Mouse (Mus musculus): ENCODE results near the gene Olfr559. TPM values are rescaled to one million over a fixed set of nuclear protein-coding genes. Genes with fewer than 3 reads are reported as not detected.

The Olfr559 gene
- polyA plus RNA-seq, 1 experiment, result not detected

- 76% methylated on average over 5 of the region's 5 CpGs for WGBS
- Histone ChIP-seq H3K4me3 (ENCODE audit: insufficient read depth, low read depth, low read length) (no peak within 1 kb of the TSS), H3K27ac (ENCODE audit: insufficient read depth, low read depth, low read length) (no peak within 1 kb of the TSS), H3K4me1 (ENCODE audit: control insufficient read depth, insufficient read depth, low read length) (no peaks in the 10 kb centered on the region)
- TF ChIP-seq POLR2A (IDR thresholded peaks at IDR 0.05; ENCODE audit: insufficient read depth, low read depth, low read length) (no peak), CTCF (IDR thresholded peaks at IDR 0.05; ENCODE audit: insufficient read depth, low read depth, low read length) (no peak)
Observed at GRCm38 (mm10) chr7:102695358-102696125, 31.7 kb downstream of the Olfr559 start, which contains the start of gene Olfr557. Gene Olfr557, plus strand, starts transcription at chr7:102695910.

- TF ChIP-seq POLR2A (IDR thresholded peaks at IDR 0.05; ENCODE audit: insufficient read depth, low read depth, low read length) (peak; percentile 49; the same call in 1 of the 2 replicates), CTCF (IDR thresholded peaks at IDR 0.05; ENCODE audit: insufficient read depth, low read depth, low read length) (no peak)
Observed at GRCm38 (mm10) chr7:102686944-102687501, 40.3 kb downstream of the Olfr559 start, which contains the start of gene Trim68. Gene Trim68, minus strand, starts transcription at chr7:102687327.

GRCm38 (mm10) chr7:102681916-102682315 is 45.4 kb downstream of the Olfr559 start:
- TF ChIP-seq CTCF (IDR thresholded peaks at IDR 0.05; ENCODE audit: insufficient read depth, low read depth, low read length) (no peak), POLR2A (IDR thresholded peaks at IDR 0.05; ENCODE audit: insufficient read depth, low read depth, low read length) (no peak)
- whole genome bisulfite sequencing, result 90% methylated on average over 1 of the region's 1 CpGs
- Histone ChIP-seq H3K4me1 (ENCODE audit: control insufficient read depth, insufficient read depth, low read length) (no peaks in the 10 kb centered on the region), H3K27ac (ENCODE audit: insufficient read depth, low read depth, low read length) (no peak overlapping the region), H3K4me3 (ENCODE audit: insufficient read depth, low read depth, low read length) (no peak overlapping the region)

More at GRCm38 (mm10) chr7:102686944-102687501, 40.3 kb downstream of the Olfr559 start, which contains the start of gene Trim68:
- H3K27ac ChIP-seq (ENCODE audit: insufficient read depth, low read depth, low read length), result peak within 1 kb of the TSS; percentile 22
- under 1% methylated on average over 40 of the region's 40 CpGs for WGBS
- peak within 1 kb of the TSS; percentile 63 for H3K4me3 ChIP-seq (ENCODE audit: insufficient read depth, low read depth, low read length)
- H3K4me1 ChIP-seq (ENCODE audit: control insufficient read depth, insufficient read depth, low read length), result no peaks in the 10 kb centered on the region

- no peak overlapping the region for H3K4me3 ChIP-seq (ENCODE audit: insufficient read depth, low read depth, low read length)
- TF ChIP-seq POLR2A (IDR thresholded peaks at IDR 0.05; ENCODE audit: insufficient read depth, low read depth, low read length) (no peak), CTCF (IDR thresholded peaks at IDR 0.05; ENCODE audit: insufficient read depth, low read depth, low read length) (no peak)
- WGBS, result 92% methylated on average over 2 of the region's 2 CpGs
- no peak overlapping the region for H3K27ac ChIP-seq (ENCODE audit: insufficient read depth, low read depth, low read length)
- H3K4me1 ChIP-seq (ENCODE audit: control insufficient read depth, insufficient read depth, low read length), result no peaks in the 10 kb centered on the region
Observed at GRCm38 (mm10) chr7:102676225-102676624, 51.1 kb downstream of the Olfr559 start.

Other genes with a start within 250 kb of the Olfr559 start
- not detected in 2 replicates for gene Olfr543, start 245.8 kb downstream of the Olfr559 start, polyA plus RNA-seq (2012; ENCODE audit: insufficient read depth, insufficient read length, low replicate concordance, missing spikeins)
- not detected in 2 replicates for gene Olfr544, start 239.2 kb downstream of the Olfr559 start, polyA plus RNA-seq (2012; ENCODE audit: insufficient read depth, insufficient read length, low replicate concordance, missing spikeins)
- not detected in 2 replicates for gene Olfr545, start 227.9 kb downstream of the Olfr559 start, polyA plus RNA-seq (2012; ENCODE audit: insufficient read depth, insufficient read length, low replicate concordance, missing spikeins)
- gene Olfr547, start 192.7 kb downstream of the Olfr559 start, polyA plus RNA-seq (2012; ENCODE audit: insufficient read depth, insufficient read length, low replicate concordance, missing spikeins), result not detected in 2 replicates
- not detected in 2 replicates for gene Olfr548-ps1, start 186.6 kb downstream of the Olfr559 start, polyA plus RNA-seq (2012; ENCODE audit: insufficient read depth, insufficient read length, low replicate concordance, missing spikeins)
- not detected in 2 replicates for gene Olfr549, start 177.6 kb downstream of the Olfr559 start, polyA plus RNA-seq (2012; ENCODE audit: insufficient read depth, insufficient read length, low replicate concordance, missing spikeins)
- gene Trim21, start 162.0 kb downstream of the Olfr559 start, polyA plus RNA-seq (2012; ENCODE audit: insufficient read depth, insufficient read length, low replicate concordance, missing spikeins), result not detected in 2 replicates
- gene Olfr550, start 156.0 kb downstream of the Olfr559 start, polyA plus RNA-seq (2012; ENCODE audit: insufficient read depth, insufficient read length, low replicate concordance, missing spikeins), result not detected in 2 replicates
- gene Olfr551, start 135.6 kb downstream of the Olfr559 start, polyA plus RNA-seq (2012; ENCODE audit: insufficient read depth, insufficient read length, low replicate concordance, missing spikeins), result not detected in 2 replicates
- not detected in 2 replicates for gene Olfr552, start 129.7 kb downstream of the Olfr559 start, polyA plus RNA-seq (2012; ENCODE audit: insufficient read depth, insufficient read length, low replicate concordance, missing spikeins)
- not detected in 2 replicates for gene Olfr553, start 109.3 kb downstream of the Olfr559 start, polyA plus RNA-seq (2012; ENCODE audit: insufficient read depth, insufficient read length, low replicate concordance, missing spikeins)
- gene Olfr554, start 89.1 kb downstream of the Olfr559 start, polyA plus RNA-seq (2012; ENCODE audit: insufficient read depth, insufficient read length, low replicate concordance, missing spikeins), result not detected in 2 replicates
- not detected in 2 replicates for gene Olfr555, start 68.7 kb downstream of the Olfr559 start, polyA plus RNA-seq (2012; ENCODE audit: insufficient read depth, insufficient read length, low replicate concordance, missing spikeins)
- gene Olfr556, start 62.6 kb downstream of the Olfr559 start, polyA plus RNA-seq (2012; ENCODE audit: insufficient read depth, insufficient read length, low replicate concordance, missing spikeins), result not detected in 2 replicates
- not detected in 2 replicates for gene Trim68, start 40.2 kb downstream of the Olfr559 start, polyA plus RNA-seq (2012; ENCODE audit: insufficient read depth, insufficient read length, low replicate concordance, missing spikeins)
- gene Olfr557, start 31.6 kb downstream of the Olfr559 start, polyA plus RNA-seq (2012; ENCODE audit: insufficient read depth, insufficient read length, low replicate concordance, missing spikeins), result not detected in 2 replicates
- not detected in 2 replicates for gene Olfr558, start 25.3 kb downstream of the Olfr559 start, polyA plus RNA-seq (2012; ENCODE audit: insufficient read depth, insufficient read length, low replicate concordance, missing spikeins)
- not detected in 2 replicates for gene Olfr33, start 8.4 kb downstream of the Olfr559 start, polyA plus RNA-seq (2012; ENCODE audit: insufficient read depth, insufficient read length, low replicate concordance, missing spikeins)
- not detected in 2 replicates for gene Olfr560, start 31.9 kb upstream of the Olfr559 start, polyA plus RNA-seq (2012; ENCODE audit: insufficient read depth, insufficient read length, low replicate concordance, missing spikeins)
- gene Olfr78, start 32.0 kb upstream of the Olfr559 start, polyA plus RNA-seq (2012; ENCODE audit: insufficient read depth, insufficient read length, low replicate concordance, missing spikeins), result not detected in 2 replicates
- gene Olfr561, start 43.7 kb upstream of the Olfr559 start, polyA plus RNA-seq (2012; ENCODE audit: insufficient read depth, insufficient read length, low replicate concordance, missing spikeins), result not detected in 2 replicates
- not detected in 2 replicates for gene Olfr564, start 76.0 kb upstream of the Olfr559 start, polyA plus RNA-seq (2012; ENCODE audit: insufficient read depth, insufficient read length, low replicate concordance, missing spikeins)
- gene Olfr566, start 131.3 kb upstream of the Olfr559 start, polyA plus RNA-seq (2012; ENCODE audit: insufficient read depth, insufficient read length, low replicate concordance, missing spikeins), result not detected in 2 replicates
- not detected in 2 replicates for gene Olfr568, start 149.6 kb upstream of the Olfr559 start, polyA plus RNA-seq (2012; ENCODE audit: insufficient read depth, insufficient read length, low replicate concordance, missing spikeins)
- gene Olfr569, start 163.4 kb upstream of the Olfr559 start, polyA plus RNA-seq (2012; ENCODE audit: insufficient read depth, insufficient read length, low replicate concordance, missing spikeins), result not detected in 2 replicates
- not detected in 2 replicates for gene Olfr570, start 167.1 kb upstream of the Olfr559 start, polyA plus RNA-seq (2012; ENCODE audit: insufficient read depth, insufficient read length, low replicate concordance, missing spikeins)
- gene Olfr571, start 190.0 kb upstream of the Olfr559 start, polyA plus RNA-seq (2012; ENCODE audit: insufficient read depth, insufficient read length, low replicate concordance, missing spikeins), result not detected in 2 replicates
- gene Olfr572, start 196.9 kb upstream of the Olfr559 start, polyA plus RNA-seq (2012; ENCODE audit: insufficient read depth, insufficient read length, low replicate concordance, missing spikeins), result not detected in 2 replicates
- gene Olfr573-ps1, start 215.1 kb upstream of the Olfr559 start, polyA plus RNA-seq (2012; ENCODE audit: insufficient read depth, insufficient read length, low replicate concordance, missing spikeins), result not detected in 2 replicates
- gene Olfr574, start 221.0 kb upstream of the Olfr559 start, polyA plus RNA-seq (2012; ENCODE audit: insufficient read depth, insufficient read length, low replicate concordance, missing spikeins), result not detected in 2 replicates
- not detected in 2 replicates for gene Olfr575, start 231.3 kb upstream of the Olfr559 start, polyA plus RNA-seq (2012; ENCODE audit: insufficient read depth, insufficient read length, low replicate concordance, missing spikeins)
- not detected in 2 replicates for gene Olfr576, start 235.2 kb upstream of the Olfr559 start, polyA plus RNA-seq (2012; ENCODE audit: insufficient read depth, insufficient read length, low replicate concordance, missing spikeins)
- gene Olfr577, start 248.5 kb upstream of the Olfr559 start, polyA plus RNA-seq (2012; ENCODE audit: insufficient read depth, insufficient read length, low replicate concordance, missing spikeins), result not detected in 2 replicates